Mouse (Mus musculus) C2C12 (cell line): ENCODE results near the gene Dapp1.

Experiments
- CEBPB ChIP-seq: IDR thresholded peaks from one replicate; pipeline ENCODE4 v1.6.1; 2011; ENCODE audit warnings: low read depth, mild to moderate bottlenecking, control low read depth, moderate library complexity
- CTCF ChIP-seq: IDR thresholded peaks from one replicate; pipeline ENCODE4 v1.5.1; 2011; ENCODE audit not compliant: control insufficient read depth, insufficient read depth, insufficient read length
- FOSL1 ChIP-seq: IDR thresholded peaks from one replicate; pipeline ENCODE4 v1.8.0; 2011; ENCODE audit warnings: mild to moderate bottlenecking, low read length; ENCODE audit not compliant: poor library complexity, insufficient read depth, severe bottlenecking
- MYOG ChIP-seq: IDR thresholded peaks from one replicate; pipeline ENCODE4 v1.6.1; 2011; ENCODE audit not compliant: control insufficient read depth, insufficient read length; ENCODE audit errors: extremely low read depth
- USF1 ChIP-seq: IDR thresholded peaks from one replicate; pipeline ENCODE4 v1.6.1; 2011; ENCODE audit warnings: low read depth, mild to moderate bottlenecking, control low read depth, moderate library complexity

- TF ChIP-seq CTCF = no peak
- no peak for TF ChIP-seq USF1
- no peak for TF ChIP-seq FOSL1
- TF ChIP-seq CEBPB = no peak
- no peak for TF ChIP-seq MYOG
These were observed 23.5 kb downstream of the Dapp1 start for GRCm38 (mm10) chr3:137957864-137958263.
